Mouse (Mus musculus): ENCODE results near the gene Cdkn2b. TPM values are rescaled to one million over a fixed set of nuclear protein-coding genes. Genes with fewer than 3 reads are reported as not detected.
A peak's percentile ranks its signal among the peaks of the same experiment; 100 is the strongest.

Gene Cdkn2b
- polyA plus RNA-seq (2016; fragmentation: Nextera tagmentation; extraction: Ambion mirVana) = 1.1 and 1.5 TPM in 2 replicates

DNA sequence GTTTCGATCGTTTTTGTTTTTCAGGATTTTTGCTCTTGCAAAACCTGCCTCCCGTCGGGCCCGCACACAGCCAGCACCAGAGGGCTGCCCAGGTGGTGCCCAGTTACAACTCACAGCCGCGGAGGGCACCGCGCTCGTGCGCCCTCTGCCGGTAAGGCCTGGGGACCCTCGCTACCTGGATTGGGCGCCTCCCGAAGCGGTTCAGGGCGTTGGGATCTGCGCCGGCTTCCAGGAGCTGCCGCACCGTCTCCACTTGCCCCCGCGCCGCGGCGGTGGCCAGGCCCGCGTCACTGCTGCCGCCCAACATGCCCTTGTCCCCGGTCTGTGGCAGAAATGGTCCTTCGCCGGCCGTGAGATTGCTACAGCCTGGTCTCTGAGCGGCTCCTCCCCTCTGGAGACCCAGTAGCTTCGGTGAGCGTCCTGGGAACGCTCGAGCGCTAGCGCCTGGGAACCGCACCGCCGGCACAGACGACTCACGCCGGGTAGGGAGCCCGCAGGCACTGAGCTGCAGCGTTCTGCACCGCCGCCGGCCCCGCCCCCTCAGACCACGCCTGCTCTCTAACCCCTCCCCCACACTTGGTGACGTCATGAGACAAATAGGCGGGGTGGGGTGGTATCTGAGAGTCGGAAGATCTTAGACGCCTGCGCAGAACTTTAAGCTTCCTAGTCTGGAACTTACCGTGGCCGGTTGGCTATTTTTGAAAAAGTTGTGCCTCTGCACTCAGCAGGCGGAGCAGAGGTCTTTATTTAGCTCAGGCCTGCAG, at the start of gene Cdkn2b:
Cdkn2b (minus strand) TSS at position 549 of the 764 bp plus-strand sequence.
- ATAC-seq (ENCODE audit: low FRiP score) = peak; percentile 94
- WGBS = under 1% methylated on average over 61 of the region's 61 CpGs
- H3K4me3 ChIP-seq = peak within 1 kb of the TSS; percentile 45
- peaks cover 8% of the 10 kb centered on the region for H3K4me1 ChIP-seq
- H3K27ac ChIP-seq = no peak within 1 kb of the TSS
- H3K27me3 ChIP-seq = peaks cover 88% of the 10 kb centered on the region
- H3K4me2 ChIP-seq (replicated peaks) = peak within 1 kb of the TSS; percentile 84
- no peak within 1 kb of the TSS; the same call in 1 of the 2 replicates for H3K9ac ChIP-seq
- H3K9me3 ChIP-seq (replicated peaks) = no peaks in the 10 kb centered on the region
- no peaks in the 10 kb centered on the region for H3K36me3 ChIP-seq

- no peaks in the 10 kb centered on the region for H3K27me3 ChIP-seq
- no peak for ATAC-seq (ENCODE audit: low FRiP score)
- H3K4me3 ChIP-seq = no peak overlapping the region
- no peak overlapping the region for H3K27ac ChIP-seq
- H3K9me3 ChIP-seq (replicated peaks) = no peaks in the 10 kb centered on the region
- no peaks in the 10 kb centered on the region for H3K4me1 ChIP-seq
- no peak overlapping the region for H3K4me2 ChIP-seq (replicated peaks)
- no peaks in the 10 kb centered on the region for H3K36me3 ChIP-seq
- no peak overlapping the region for H3K9ac ChIP-seq
- WGBS = 73% methylated on average over 3 of the region's 3 CpGs
These were observed 49.5 kb upstream of the Cdkn2b start for GRCm38 (mm10) chr4:89360349-89360748.

- Histone ChIP-seq H3K27ac (no peak overlapping the region), H3K9me3 (replicated peaks) (no peaks in the 10 kb centered on the region), H3K4me2 (replicated peaks) (no peak overlapping the region), H3K27me3 (no peaks in the 10 kb centered on the region), H3K9ac (no peak overlapping the region), H3K4me3 (no peak overlapping the region), H3K36me3 (no peaks in the 10 kb centered on the region), H3K4me1 (no peaks in the 10 kb centered on the region)
- WGBS = 90% methylated on average over 6 of the region's 6 CpGs
- ATAC-seq (ENCODE audit: low FRiP score) = no peak
These were observed 48.7 kb upstream of the Cdkn2b start for GRCm38 (mm10) chr4:89359506-89359905.

- H3K9me3 ChIP-seq (replicated peaks) = no peaks in the 10 kb centered on the region
- H3K27me3 ChIP-seq = no peaks in the 10 kb centered on the region
- H3K9ac ChIP-seq = no peak overlapping the region
- 50% methylated on average over 9 of the region's 9 CpGs for WGBS
- no peak overlapping the region for H3K4me2 ChIP-seq (replicated peaks)
- H3K27ac ChIP-seq = no peak overlapping the region
- no peak for ATAC-seq (ENCODE audit: low FRiP score)
- H3K4me1 ChIP-seq = no peaks in the 10 kb centered on the region
- no peak overlapping the region for H3K4me3 ChIP-seq
- no peaks in the 10 kb centered on the region for H3K36me3 ChIP-seq
These were observed 43.1 kb upstream of the Cdkn2b start for GRCm38 (mm10) chr4:89353935-89354334.

DNA sequence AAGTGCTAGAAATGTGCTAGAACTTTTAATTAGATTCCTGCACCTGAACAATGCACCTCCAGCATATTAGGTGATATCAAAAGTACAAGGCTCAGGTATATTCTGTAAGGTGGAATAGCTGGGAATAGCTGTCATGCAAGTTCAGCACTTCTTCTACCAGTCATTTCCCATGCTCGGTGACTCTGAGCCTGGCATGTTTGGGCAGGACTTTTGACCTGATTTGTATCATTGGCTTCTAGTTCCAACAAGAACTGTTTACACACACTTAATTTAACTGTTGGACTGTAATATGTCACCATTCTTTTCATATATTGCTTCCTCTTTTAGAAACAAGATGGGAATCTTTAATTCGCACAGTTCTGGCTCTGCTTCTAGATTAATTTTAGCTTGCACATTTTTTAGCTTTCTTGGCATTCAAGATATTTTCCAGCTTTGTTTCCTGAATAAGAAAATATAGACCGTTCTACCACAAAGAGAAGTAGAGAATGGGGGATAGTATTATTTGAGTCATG, 42.3 kb upstream of the Cdkn2b start:
- no peak overlapping the region for H3K9ac ChIP-seq
- H3K9me3 ChIP-seq (replicated peaks) = no peaks in the 10 kb centered on the region
- no peak overlapping the region for H3K27ac ChIP-seq
- no peak for ATAC-seq (ENCODE audit: low FRiP score)
- no peaks in the 10 kb centered on the region for H3K27me3 ChIP-seq
- H3K36me3 ChIP-seq = no peaks in the 10 kb centered on the region
- WGBS = 94% methylated on average over 3 of the region's 3 CpGs
- no peaks in the 10 kb centered on the region for H3K4me1 ChIP-seq
- H3K4me2 ChIP-seq (replicated peaks) = no peak overlapping the region
- no peak overlapping the region for H3K4me3 ChIP-seq

- Histone ChIP-seq H3K4me1 (no peaks in the 10 kb centered on the region), H3K4me2 (replicated peaks) (no peak overlapping the region), H3K4me3 (no peak overlapping the region), H3K9ac (no peak overlapping the region), H3K27ac (no peak overlapping the region), H3K36me3 (no peaks in the 10 kb centered on the region), H3K9me3 (replicated peaks) (no peaks in the 10 kb centered on the region), H3K27me3 (no peaks in the 10 kb centered on the region)
- ATAC-seq (ENCODE audit: low FRiP score) = no peak
- 44% methylated on average over 5 of the region's 5 CpGs for WGBS
These were observed 40.6 kb upstream of the Cdkn2b start for GRCm38 (mm10) chr4:89351474-89351873.

GRCm38 (mm10) chr4:89350938-89351451, 40.2 kb upstream of the Cdkn2b start:
- Histone ChIP-seq H3K4me2 (replicated peaks) (no peak overlapping the region), H3K9ac (no peak overlapping the region), H3K9me3 (replicated peaks) (no peaks in the 10 kb centered on the region), H3K36me3 (no peaks in the 10 kb centered on the region), H3K27ac (no peak overlapping the region), H3K27me3 (no peaks in the 10 kb centered on the region), H3K4me3 (no peak overlapping the region), H3K4me1 (no peaks in the 10 kb centered on the region)
- WGBS = 84% methylated on average over 6 of the region's 6 CpGs
- no peak for ATAC-seq (ENCODE audit: low FRiP score)

GRCm38 (mm10) chr4:89350391-89350790, 39.6 kb upstream of the Cdkn2b start:
- Histone ChIP-seq H3K27me3 (no peaks in the 10 kb centered on the region), H3K9ac (no peak overlapping the region), H3K4me3 (no peak overlapping the region), H3K9me3 (replicated peaks) (no peaks in the 10 kb centered on the region), H3K27ac (no peak overlapping the region), H3K4me2 (replicated peaks) (no peak overlapping the region), H3K36me3 (no peaks in the 10 kb centered on the region), H3K4me1 (no peaks in the 10 kb centered on the region)
- ATAC-seq (ENCODE audit: low FRiP score) = no peak
- WGBS = 63% methylated on average over 9 of the region's 9 CpGs

- Histone ChIP-seq H3K4me1 (no peaks in the 10 kb centered on the region), H3K9me3 (replicated peaks) (no peaks in the 10 kb centered on the region), H3K4me3 (no peak overlapping the region), H3K36me3 (no peaks in the 10 kb centered on the region), H3K27me3 (no peaks in the 10 kb centered on the region), H3K9ac (no peak overlapping the region), H3K27ac (no peak overlapping the region), H3K4me2 (replicated peaks) (no peak overlapping the region)
- ATAC-seq (ENCODE audit: low FRiP score) = no peak
- 67% methylated on average over 5 of the region's 5 CpGs for WGBS
These were observed 38.0 kb upstream of the Cdkn2b start for GRCm38 (mm10) chr4:89348842-89349241.

DNA sequence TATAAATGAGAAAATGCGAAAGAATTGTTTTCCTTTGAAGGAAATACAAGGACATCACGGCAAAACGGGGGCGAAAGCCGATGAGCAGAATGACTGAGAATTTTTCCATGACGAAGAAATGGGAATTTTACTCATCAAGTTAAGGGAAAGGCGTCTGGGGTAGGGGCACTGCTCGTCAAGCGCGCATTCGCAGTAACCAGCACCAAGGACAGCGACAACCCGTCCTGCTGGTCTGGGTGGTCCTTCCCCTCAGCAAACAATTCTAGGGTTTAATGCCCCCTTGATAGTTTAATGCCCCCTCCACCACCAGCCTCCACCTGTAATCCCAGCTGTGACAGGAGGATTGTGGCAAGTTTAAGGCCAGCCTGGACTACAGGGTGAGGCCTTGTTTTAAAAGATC, 2.6 kb upstream of the Cdkn2b start:
- ATAC-seq (ENCODE audit: low FRiP score) = no peak
- peaks cover 60% of the 10 kb centered on the region for H3K27me3 ChIP-seq
- H3K4me1 ChIP-seq = peaks cover 8% of the 10 kb centered on the region
- H3K4me2 ChIP-seq (replicated peaks) = no peak overlapping the region
- H3K4me3 ChIP-seq = no peak overlapping the region
- no peak overlapping the region for H3K9ac ChIP-seq
- no peak overlapping the region for H3K27ac ChIP-seq
- 14% methylated on average over 13 of the region's 13 CpGs for WGBS
- H3K9me3 ChIP-seq (replicated peaks) = no peaks in the 10 kb centered on the region
- H3K36me3 ChIP-seq = no peaks in the 10 kb centered on the region

- H3K4me1 ChIP-seq = peaks cover 8% of the 10 kb centered on the region
- under 1% methylated on average over 11 of the region's 11 CpGs for WGBS
- H3K9ac ChIP-seq = no peak overlapping the region
- peaks cover 95% of the 10 kb centered on the region for H3K27me3 ChIP-seq
- H3K27ac ChIP-seq = no peak overlapping the region
- H3K36me3 ChIP-seq = no peaks in the 10 kb centered on the region
- no peak overlapping the region for H3K4me3 ChIP-seq
- peak overlapping the region; percentile 84 for H3K4me2 ChIP-seq (replicated peaks)
- H3K9me3 ChIP-seq (replicated peaks) = no peaks in the 10 kb centered on the region
- no peak for ATAC-seq (ENCODE audit: low FRiP score)
These were observed 843 bp downstream of the Cdkn2b start for GRCm38 (mm10) chr4:89309996-89310395.

GRCm38 (mm10) chr4:89308001-89308400, 2.8 kb downstream of the Cdkn2b start:
- ATAC-seq (ENCODE audit: low FRiP score) = no peak
- no peaks in the 10 kb centered on the region for H3K9me3 ChIP-seq (replicated peaks)
- H3K4me2 ChIP-seq (replicated peaks) = no peak overlapping the region
- H3K9ac ChIP-seq = no peak overlapping the region
- H3K4me3 ChIP-seq = no peak overlapping the region
- H3K4me1 ChIP-seq = peaks cover 8% of the 10 kb centered on the region
- 11% methylated on average over 3 of the region's 3 CpGs for WGBS
- H3K27ac ChIP-seq = no peak overlapping the region
- peaks cover 96% of the 10 kb centered on the region for H3K27me3 ChIP-seq
- no peaks in the 10 kb centered on the region for H3K36me3 ChIP-seq

Data from hindbrain, embryonic 12.5 days (tissue).